Mouse (Mus musculus): ENCODE measurements at regions not wholly inside any gene's neighbourhood (a gene's known extent, or its start where the extent isn't known, plus 50 kb on each side); places are given as distances from the start of the nearest gene placed in this dataset.
A peak's percentile ranks its signal among the peaks of the same experiment; 100 is the strongest.

- H3K36me3 ChIP-seq: no peaks in the 10 kb centered on the region
- WGBS: 80% methylated on average over 4 of the region's 4 CpGs
- H3K4me2 ChIP-seq (replicated peaks): no peak overlapping the region
- no peak overlapping the region for H3K4me3 ChIP-seq
- no peak overlapping the region for H3K9ac ChIP-seq
- no peak overlapping the region for H3K27ac ChIP-seq
- H3K9me3 ChIP-seq (replicated peaks): no peaks in the 10 kb centered on the region
- ATAC-seq (ENCODE audit: low FRiP score): no peak
- no peaks in the 10 kb centered on the region for H3K27me3 ChIP-seq
- H3K4me1 ChIP-seq: no peaks in the 10 kb centered on the region
These were observed 342.4 kb upstream of the Kirrel3 start for GRCm38 (mm10) chr9:34143131-34143795.

GRCm38 (mm10) chr9:34155240-34156019, 330.3 kb upstream of the Kirrel3 start:
- H3K27ac ChIP-seq: peak overlapping the region; percentile 6; the same call in 1 of the 2 replicates
- H3K27me3 ChIP-seq: no peaks in the 10 kb centered on the region
- H3K9me3 ChIP-seq (replicated peaks): no peaks in the 10 kb centered on the region
- ATAC-seq (ENCODE audit: low FRiP score): peak; percentile 48; the same call in 1 of the 2 replicates
- no peaks in the 10 kb centered on the region for H3K36me3 ChIP-seq
- no peak overlapping the region for H3K4me3 ChIP-seq
- no peak overlapping the region for H3K9ac ChIP-seq
- no peak overlapping the region for H3K4me2 ChIP-seq (replicated peaks)
- H3K4me1 ChIP-seq: peaks cover 8% of the 10 kb centered on the region; the same call in 1 of the 2 replicates
- 66% methylated on average over 11 of the region's 11 CpGs for WGBS

GRCm38 (mm10) chr9:34156581-34156980, 329.1 kb upstream of the Kirrel3 start:
- no peak for ATAC-seq (ENCODE audit: low FRiP score)
- no peak overlapping the region for H3K27ac ChIP-seq
- no peaks in the 10 kb centered on the region for H3K36me3 ChIP-seq
- H3K9me3 ChIP-seq (replicated peaks): no peaks in the 10 kb centered on the region
- 66% methylated on average over 3 of the region's 3 CpGs for WGBS
- no peak overlapping the region for H3K4me3 ChIP-seq
- H3K4me2 ChIP-seq (replicated peaks): no peak overlapping the region
- H3K4me1 ChIP-seq: peaks cover 8% of the 10 kb centered on the region; the same call in 1 of the 2 replicates
- no peaks in the 10 kb centered on the region for H3K27me3 ChIP-seq
- H3K9ac ChIP-seq: no peak overlapping the region

- H3K9me3 ChIP-seq (replicated peaks): no peaks in the 10 kb centered on the region
- 78% methylated on average over 3 of the region's 3 CpGs for WGBS
- H3K27me3 ChIP-seq: no peaks in the 10 kb centered on the region
- H3K4me1 ChIP-seq: no peaks in the 10 kb centered on the region
- H3K4me2 ChIP-seq (replicated peaks): no peak overlapping the region
- H3K27ac ChIP-seq: no peak overlapping the region
- no peak overlapping the region for H3K9ac ChIP-seq
- no peak overlapping the region for H3K4me3 ChIP-seq
- ATAC-seq (ENCODE audit: low FRiP score): no peak
- no peaks in the 10 kb centered on the region for H3K36me3 ChIP-seq
These were observed 324.6 kb upstream of the Kirrel3 start for GRCm38 (mm10) chr9:34161119-34161518.

- Histone ChIP-seq H3K36me3 (no peaks in the 10 kb centered on the region), H3K27ac (no peak overlapping the region), H3K4me2 (replicated peaks) (no peak overlapping the region), H3K4me1 (no peaks in the 10 kb centered on the region), H3K9ac (no peak overlapping the region), H3K9me3 (replicated peaks) (no peaks in the 10 kb centered on the region), H3K27me3 (no peaks in the 10 kb centered on the region), H3K4me3 (no peak overlapping the region)
- 86% methylated on average over 4 of the region's 4 CpGs for WGBS
- ATAC-seq (ENCODE audit: low FRiP score): no peak
These were observed 299.4 kb upstream of the Kirrel3 start for GRCm38 (mm10) chr9:34186314-34186713.

GRCm38 (mm10) chr9:34192542-34192941, 293.2 kb upstream of the Kirrel3 start:
- no peak for ATAC-seq (ENCODE audit: low FRiP score)
- Histone ChIP-seq H3K4me2 (replicated peaks) (no peak overlapping the region), H3K4me1 (no peaks in the 10 kb centered on the region), H3K27me3 (no peaks in the 10 kb centered on the region), H3K27ac (no peak overlapping the region), H3K4me3 (no peak overlapping the region), H3K36me3 (no peaks in the 10 kb centered on the region), H3K9ac (no peak overlapping the region), H3K9me3 (replicated peaks) (no peaks in the 10 kb centered on the region)

- H3K4me1 ChIP-seq: peaks cover 20% of the 10 kb centered on the region
- H3K9me3 ChIP-seq (replicated peaks): no peaks in the 10 kb centered on the region
- peak; percentile 42 for ATAC-seq (ENCODE audit: low FRiP score)
- H3K9ac ChIP-seq: no peak overlapping the region
- 35% methylated on average over 13 of the region's 13 CpGs for WGBS
- no peaks in the 10 kb centered on the region for H3K36me3 ChIP-seq
- H3K27me3 ChIP-seq: no peaks in the 10 kb centered on the region
- peak overlapping the region; percentile 24; the same call in 1 of the 2 replicates for H3K4me2 ChIP-seq (replicated peaks)
- H3K27ac ChIP-seq: peak overlapping the region; percentile 66
- H3K4me3 ChIP-seq: no peak overlapping the region
These were observed 283.4 kb upstream of the Kirrel3 start for GRCm38 (mm10) chr9:34202122-34202941.

GRCm38 (mm10) chr9:34202942-34203551, 282.6 kb upstream of the Kirrel3 start:
- H3K4me1 ChIP-seq: peaks cover 20% of the 10 kb centered on the region
- no peaks in the 10 kb centered on the region for H3K9me3 ChIP-seq (replicated peaks)
- H3K27ac ChIP-seq: peak overlapping the region; percentile 66
- no peaks in the 10 kb centered on the region for H3K27me3 ChIP-seq
- peak overlapping the region; percentile 24; the same call in 1 of the 2 replicates for H3K4me2 ChIP-seq (replicated peaks)
- no peaks in the 10 kb centered on the region for H3K36me3 ChIP-seq
- H3K4me3 ChIP-seq: no peak overlapping the region
- H3K9ac ChIP-seq: no peak overlapping the region
- ATAC-seq (ENCODE audit: low FRiP score): peak; percentile 71
- WGBS: 25% methylated on average over 11 of the region's 11 CpGs

GRCm38 (mm10) chr9:34203624-34204365, 281.9 kb upstream of the Kirrel3 start:
- WGBS: 16% methylated on average over 7 of the region's 7 CpGs
- Histone ChIP-seq H3K9me3 (replicated peaks) (no peaks in the 10 kb centered on the region), H3K4me1 (peaks cover 20% of the 10 kb centered on the region), H3K9ac (no peak overlapping the region), H3K4me2 (replicated peaks) (no peak overlapping the region), H3K4me3 (no peak overlapping the region), H3K27me3 (no peaks in the 10 kb centered on the region), H3K36me3 (no peaks in the 10 kb centered on the region), H3K27ac (peak overlapping the region; percentile 66)
- peak; percentile 49 for ATAC-seq (ENCODE audit: low FRiP score)

GRCm38 (mm10) chr9:34204479-34204878, 281.2 kb upstream of the Kirrel3 start:
- Histone ChIP-seq H3K4me1 (peaks cover 20% of the 10 kb centered on the region), H3K9me3 (replicated peaks) (no peaks in the 10 kb centered on the region), H3K9ac (no peak overlapping the region), H3K27me3 (no peaks in the 10 kb centered on the region), H3K4me2 (replicated peaks) (no peak overlapping the region), H3K27ac (no peak overlapping the region), H3K4me3 (no peak overlapping the region), H3K36me3 (no peaks in the 10 kb centered on the region)
- ATAC-seq (ENCODE audit: low FRiP score): no peak
- 21% methylated on average over 2 of the region's 2 CpGs for WGBS

GRCm38 (mm10) chr9:34231561-34231960, 254.1 kb upstream of the Kirrel3 start:
- no peak overlapping the region for H3K4me2 ChIP-seq (replicated peaks)
- no peak overlapping the region for H3K9ac ChIP-seq
- H3K9me3 ChIP-seq (replicated peaks): no peaks in the 10 kb centered on the region
- no peak overlapping the region for H3K4me3 ChIP-seq
- H3K27me3 ChIP-seq: no peaks in the 10 kb centered on the region
- ATAC-seq (ENCODE audit: low FRiP score): no peak
- no peak overlapping the region for H3K27ac ChIP-seq
- no peaks in the 10 kb centered on the region for H3K4me1 ChIP-seq
- WGBS: 61% methylated on average over 2 of the region's 2 CpGs
- H3K36me3 ChIP-seq: no peaks in the 10 kb centered on the region
